Mouse (Mus musculus): ENCODE results near the gene Rnf2. TPM values are rescaled to one million over a fixed set of nuclear protein-coding genes. Genes with fewer than 3 reads are reported as not detected.
"Not testable (repeated sequence)": the region's sequence is repeated elsewhere in the genome, so short reads cannot be mapped to it uniquely, and the experiment has no call there.

The Rnf2 gene
- polyA plus RNA-seq, 1 experiment from 2014 or later = 124 TPM

DNA sequence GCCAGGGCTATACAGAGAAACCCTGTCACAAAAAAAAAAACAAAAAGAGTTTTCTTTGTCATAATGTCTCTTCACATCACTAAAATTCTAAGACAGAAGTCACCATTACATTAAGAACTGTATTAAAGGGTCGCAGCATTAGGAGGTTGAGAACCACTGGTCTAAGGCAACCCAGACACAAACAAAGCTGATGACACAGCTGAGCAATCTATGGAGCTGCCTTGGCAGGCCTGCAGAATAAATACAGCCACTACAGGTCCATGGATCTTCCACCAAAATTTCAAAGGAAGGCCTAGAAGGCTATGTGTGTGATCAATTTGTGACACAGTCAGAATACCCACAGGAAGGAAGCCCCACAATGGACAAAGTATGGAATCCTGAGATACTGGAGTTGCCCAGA is 18.3 kb downstream of the Rnf2 start:
- Histone ChIP-seq H3K27me3 (no peaks in the 10 kb centered on the region), H3K36me3 (peaks cover 39% of the 10 kb centered on the region), H3K9me3 (no peaks in the 10 kb centered on the region), H3K27ac (no peak overlapping the region), H3K4me1 (replicated peaks) (no peaks in the 10 kb centered on the region), H3K9ac (replicated peaks) (no peak overlapping the region), H3K4me3 (replicated peaks) (no peak overlapping the region), H3K4me2 (no peak overlapping the region)
- WGBS = 89% methylated on average over 1 of the region's 1 CpGs
- no peak for ATAC-seq (ENCODE audit: insufficient number of reproducible peaks, insufficient read depth, low FRiP score, low TSS enrichment, low read depth)

DNA sequence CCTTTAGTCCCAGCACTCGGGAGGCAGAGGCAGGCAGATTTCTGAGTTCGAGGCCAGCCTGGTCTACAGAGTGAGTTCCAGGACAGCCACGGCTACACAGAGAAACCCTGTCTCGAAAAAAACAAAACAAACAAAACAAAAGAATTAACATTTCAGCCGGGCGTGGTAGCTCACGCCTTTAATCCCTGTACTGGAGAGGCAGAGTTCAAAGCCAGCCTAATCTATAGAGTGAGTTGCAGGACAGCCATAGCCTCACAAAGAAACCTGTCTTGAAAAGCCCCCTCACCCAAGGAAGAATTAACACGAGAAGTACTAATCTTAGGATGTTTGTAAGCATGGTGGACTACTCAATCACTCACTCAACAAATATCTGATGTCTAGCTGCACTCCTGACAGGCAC is 28.4 kb downstream of the Rnf2 start:
- not testable (repeated sequence) for H3K27ac ChIP-seq; H3K9me3 ChIP-seq; H3K4me1 ChIP-seq (replicated peaks); H3K27me3 ChIP-seq; H3K4me3 ChIP-seq (replicated peaks); H3K4me2 ChIP-seq; ATAC-seq (ENCODE audit: insufficient number of reproducible peaks, insufficient read depth, low FRiP score, low TSS enrichment, low read depth); H3K9ac ChIP-seq (replicated peaks)
- H3K36me3 ChIP-seq = peaks cover 83% of the 10 kb centered on the region
- 95% methylated on average over 8 of the region's 8 CpGs for WGBS

DNA sequence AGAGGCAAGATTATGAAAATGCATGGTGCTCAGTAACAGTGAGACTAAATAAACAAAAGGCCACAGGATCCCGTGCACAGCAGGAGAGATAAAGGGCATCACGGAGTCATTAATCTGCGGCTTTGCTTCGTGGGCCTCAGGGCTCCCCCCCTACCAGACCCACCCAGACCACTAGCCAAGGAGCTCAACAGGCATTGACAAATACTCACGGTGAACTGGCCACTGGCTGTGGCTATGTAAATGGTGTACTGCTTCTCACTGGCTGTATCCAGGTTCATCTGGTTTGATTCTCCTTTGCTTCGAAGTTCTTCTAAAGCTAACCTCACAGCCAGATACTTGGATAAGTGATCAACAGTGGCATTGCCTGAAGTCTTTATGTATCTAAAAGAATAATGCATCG is 29.3 kb downstream of the Rnf2 start:
- Histone ChIP-seq H3K36me3 (peaks cover 78% of the 10 kb centered on the region), H3K4me1 (replicated peaks) (no peaks in the 10 kb centered on the region), H3K4me2 (no peak overlapping the region), H3K27ac (no peak overlapping the region), H3K27me3 (no peaks in the 10 kb centered on the region), H3K4me3 (replicated peaks) (no peak overlapping the region), H3K9me3 (no peaks in the 10 kb centered on the region), H3K9ac (replicated peaks) (no peak overlapping the region)
- whole genome bisulfite sequencing = 86% methylated on average over 7 of the region's 7 CpGs
- no peak for ATAC-seq (ENCODE audit: insufficient number of reproducible peaks, insufficient read depth, low FRiP score, low TSS enrichment, low read depth)

DNA sequence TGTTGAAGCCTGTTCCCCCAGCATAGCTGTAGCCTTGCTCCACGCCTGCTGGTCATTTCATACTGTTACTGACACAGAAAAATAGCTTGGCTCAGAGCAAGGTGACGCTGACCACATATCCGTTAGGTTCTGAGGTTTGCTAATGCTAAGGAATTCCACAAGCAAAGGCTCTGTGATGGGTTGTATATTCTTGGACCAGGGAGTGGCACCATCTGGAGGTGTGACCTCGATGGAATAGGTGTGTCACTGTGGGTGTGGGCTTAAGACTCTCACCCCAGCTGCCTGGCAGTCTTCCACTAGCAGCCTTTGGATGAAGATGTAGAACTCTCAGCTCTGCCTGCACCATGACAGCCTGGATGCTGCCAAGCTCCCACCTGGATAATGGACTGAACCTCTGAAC is 34.2 kb downstream of the Rnf2 start:
- Histone ChIP-seq H3K4me2 (no peak overlapping the region), H3K4me3 (replicated peaks) (no peak overlapping the region), H3K27me3 (no peaks in the 10 kb centered on the region), H3K27ac (no peak overlapping the region), H3K4me1 (replicated peaks) (no peaks in the 10 kb centered on the region), H3K36me3 (peaks cover 36% of the 10 kb centered on the region), H3K9me3 (no peaks in the 10 kb centered on the region), H3K9ac (replicated peaks) (no peak overlapping the region)
- no peak for ATAC-seq (ENCODE audit: insufficient number of reproducible peaks, insufficient read depth, low FRiP score, low TSS enrichment, low read depth)
- 88% methylated on average over 4 of the region's 4 CpGs for WGBS

DNA sequence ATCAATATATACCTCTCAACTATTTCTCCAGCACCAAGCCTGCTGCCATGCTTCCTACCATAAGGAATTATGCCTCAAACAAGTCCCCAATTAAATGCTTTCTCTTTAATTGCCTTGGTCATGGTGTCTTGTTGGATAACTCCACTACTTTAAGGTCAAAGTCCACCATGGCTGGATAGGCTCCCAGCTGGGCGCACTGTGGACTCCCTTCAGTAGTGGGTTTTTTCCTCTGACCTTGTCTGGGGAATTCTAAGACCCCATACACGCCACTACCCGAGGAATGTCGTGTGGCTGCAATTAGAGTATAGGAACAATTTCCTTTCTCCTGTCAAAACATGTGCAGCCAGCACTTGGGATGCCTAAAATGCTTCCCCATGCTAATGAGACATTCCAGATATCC is 35.8 kb downstream of the Rnf2 start:
- Histone ChIP-seq H3K4me3 (replicated peaks) (no peak overlapping the region), H3K4me2 (no peak overlapping the region), H3K9me3 (no peaks in the 10 kb centered on the region), H3K9ac (replicated peaks) (no peak overlapping the region), H3K4me1 (replicated peaks) (no peaks in the 10 kb centered on the region), H3K36me3 (peaks cover 35% of the 10 kb centered on the region), H3K27ac (no peak overlapping the region), H3K27me3 (no peaks in the 10 kb centered on the region)
- no peak for ATAC-seq (ENCODE audit: insufficient number of reproducible peaks, insufficient read depth, low FRiP score, low TSS enrichment, low read depth)
- 37% methylated on average over 4 of the region's 4 CpGs for WGBS

DNA sequence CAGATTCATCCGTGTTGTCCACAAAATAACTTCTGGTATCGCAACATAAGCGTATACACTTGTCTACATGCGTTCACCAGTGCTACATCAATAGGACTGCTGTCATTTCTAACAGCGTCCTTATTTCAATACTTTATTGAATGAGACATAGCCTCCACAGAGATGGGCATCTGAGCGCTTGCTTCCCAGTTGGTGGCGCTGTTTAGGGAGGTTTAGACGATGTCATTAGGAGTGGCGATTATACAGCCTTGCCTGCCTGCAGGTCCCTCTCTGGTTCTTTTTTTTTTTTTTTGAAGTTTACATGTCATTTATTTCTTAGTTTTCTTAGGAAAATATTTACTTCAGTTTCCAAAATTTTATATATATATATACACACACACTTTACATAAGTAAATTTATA is 39.5 kb downstream of the Rnf2 start:
- no peak overlapping the region for H3K27ac ChIP-seq
- no peaks in the 10 kb centered on the region for H3K9me3 ChIP-seq
- H3K27me3 ChIP-seq = no peaks in the 10 kb centered on the region
- no peaks in the 10 kb centered on the region for H3K4me1 ChIP-seq (replicated peaks)
- H3K9ac ChIP-seq (replicated peaks) = no peak overlapping the region
- H3K36me3 ChIP-seq = peaks cover 46% of the 10 kb centered on the region
- no peak for ATAC-seq (ENCODE audit: insufficient number of reproducible peaks, insufficient read depth, low FRiP score, low TSS enrichment, low read depth)
- no peak overlapping the region for H3K4me2 ChIP-seq
- no peak overlapping the region for H3K4me3 ChIP-seq (replicated peaks)
- 84% methylated on average over 9 of the region's 9 CpGs for WGBS

GRCm38 (mm10) chr1:151457087-151457486 is 43.7 kb downstream of the Rnf2 start:
- H3K27ac ChIP-seq = no peak overlapping the region
- no peaks in the 10 kb centered on the region for H3K27me3 ChIP-seq
- WGBS = 89% methylated on average over 5 of the region's 5 CpGs
- no peaks in the 10 kb centered on the region for H3K9me3 ChIP-seq
- no peaks in the 10 kb centered on the region for H3K4me1 ChIP-seq (replicated peaks)
- no peak overlapping the region for H3K9ac ChIP-seq (replicated peaks)
- no peak overlapping the region for H3K4me2 ChIP-seq
- peaks cover 77% of the 10 kb centered on the region for H3K36me3 ChIP-seq
- no peak overlapping the region for H3K4me3 ChIP-seq (replicated peaks)
- ATAC-seq (ENCODE audit: insufficient number of reproducible peaks, insufficient read depth, low FRiP score, low TSS enrichment, low read depth) = no peak

- Histone ChIP-seq H3K9ac (replicated peaks) (no peak overlapping the region), H3K4me2 (no peak overlapping the region), H3K9me3 (no peaks in the 10 kb centered on the region), H3K27me3 (no peaks in the 10 kb centered on the region), H3K4me1 (replicated peaks) (no peaks in the 10 kb centered on the region), H3K27ac (no peak overlapping the region), H3K36me3 (peaks cover 85% of the 10 kb centered on the region), H3K4me3 (replicated peaks) (no peak overlapping the region)
- ATAC-seq (ENCODE audit: insufficient number of reproducible peaks, insufficient read depth, low FRiP score, low TSS enrichment, low read depth) = no peak
- WGBS = 96% methylated on average over 11 of the region's 11 CpGs
Measured at GRCm38 (mm10) chr1:151451946-151452345, 48.8 kb downstream of the Rnf2 start.

DNA sequence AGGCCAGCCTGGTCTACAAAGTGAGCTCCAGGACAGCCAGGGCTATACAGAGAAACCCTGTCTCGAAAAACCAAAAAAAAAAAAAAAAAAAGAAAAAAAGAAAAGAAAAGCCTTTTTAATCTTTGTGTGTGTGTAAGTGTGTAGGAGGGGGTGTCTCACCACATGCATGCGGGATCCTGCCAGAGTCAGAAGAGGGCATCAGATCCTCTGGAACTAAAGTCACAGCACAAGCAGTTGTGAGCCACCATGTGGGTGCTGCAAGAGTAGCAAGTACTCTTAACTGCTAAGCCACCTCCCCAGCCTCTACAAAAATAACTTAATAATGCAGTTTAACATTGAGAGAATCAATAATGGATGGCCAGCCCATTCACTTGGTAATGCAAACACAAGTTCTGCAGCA is 49.9 kb downstream of the Rnf2 start:
- 83% methylated on average over 2 of the region's 2 CpGs for WGBS
- no peak overlapping the region for H3K4me3 ChIP-seq (replicated peaks)
- ATAC-seq (ENCODE audit: insufficient number of reproducible peaks, insufficient read depth, low FRiP score, low TSS enrichment, low read depth) = no peak
- H3K9ac ChIP-seq (replicated peaks) = no peak overlapping the region
- H3K27ac ChIP-seq = no peak overlapping the region
- no peaks in the 10 kb centered on the region for H3K4me1 ChIP-seq (replicated peaks)
- H3K9me3 ChIP-seq = no peaks in the 10 kb centered on the region
- H3K27me3 ChIP-seq = no peaks in the 10 kb centered on the region
- H3K4me2 ChIP-seq = no peak overlapping the region
- peaks cover 87% of the 10 kb centered on the region for H3K36me3 ChIP-seq

- no peaks in the 10 kb centered on the region for H3K4me1 ChIP-seq (replicated peaks)
- no peak overlapping the region for H3K4me3 ChIP-seq (replicated peaks)
- H3K36me3 ChIP-seq = peaks cover 90% of the 10 kb centered on the region
- no peak overlapping the region for H3K9ac ChIP-seq (replicated peaks)
- no peaks in the 10 kb centered on the region for H3K9me3 ChIP-seq
- H3K27me3 ChIP-seq = no peaks in the 10 kb centered on the region
- WGBS = 94% methylated on average over 10 of the region's 10 CpGs
- H3K4me2 ChIP-seq = no peak overlapping the region
- no peak overlapping the region for H3K27ac ChIP-seq
- no peak for ATAC-seq (ENCODE audit: insufficient number of reproducible peaks, insufficient read depth, low FRiP score, low TSS enrichment, low read depth)
Measured at GRCm38 (mm10) chr1:151449866-151450265, 50.9 kb downstream of the Rnf2 start.

GRCm38 (mm10) chr1:151435431-151435830 is 65.3 kb downstream of the Rnf2 start:
- Histone ChIP-seq H3K4me1 (replicated peaks) (no peaks in the 10 kb centered on the region), H3K27ac (no peak overlapping the region), H3K4me2 (no peak overlapping the region), H3K36me3 (peaks cover 61% of the 10 kb centered on the region), H3K9me3 (no peaks in the 10 kb centered on the region), H3K27me3 (no peaks in the 10 kb centered on the region), H3K9ac (replicated peaks) (no peak overlapping the region), H3K4me3 (replicated peaks) (no peak overlapping the region)
- whole genome bisulfite sequencing = 89% methylated on average over 6 of the region's 6 CpGs
- no peak for ATAC-seq (ENCODE audit: insufficient number of reproducible peaks, insufficient read depth, low FRiP score, low TSS enrichment, low read depth)

- Histone ChIP-seq H3K9ac (replicated peaks) (peak overlapping the region; percentile 88), H3K4me3 (replicated peaks) (peak overlapping the region; percentile 91), H3K4me1 (replicated peaks) (peaks cover 14% of the 10 kb centered on the region), H3K4me2 (peak overlapping the region; percentile 61), H3K36me3 (peaks cover 10% of the 10 kb centered on the region), H3K9me3 (no peaks in the 10 kb centered on the region), H3K27me3 (no peaks in the 10 kb centered on the region), H3K27ac (peak overlapping the region; percentile 95)
- whole genome bisulfite sequencing = 44% methylated on average over 9 of the region's 9 CpGs
- no peak for ATAC-seq (ENCODE audit: insufficient number of reproducible peaks, insufficient read depth, low FRiP score, low TSS enrichment, low read depth)
Measured at GRCm38 (mm10) chr1:151429316-151429715, 71.4 kb downstream of the Rnf2 start.
